Mouse (Mus musculus) embryonic facial prominence, embryonic 14.5 days (tissue): ENCODE data around the gene Serpinb6a. TPM values are rescaled to one million over a fixed set of nuclear protein-coding genes. Genes with fewer than 3 reads are reported as not detected.
A peak's percentile ranks its signal among the peaks of the same experiment; 100 is the strongest.

ENCODE experiments used
- ATAC-seq: fragments of 200-750 bp; cut with Nextera tagmentation; 2 replicates; pipeline ENCODE4 v1.8.0; 2017; ENCODE audit warnings: low read depth, moderate number of reproducible peaks, moderate TSS enrichment
- DNase-seq: peaks from one replicate; pipeline ENCODE4 v3.0.0-alpha.2; 2015; ENCODE audit warnings: low spot score
- H3K27ac ChIP-seq: fragments of 300-500 bp; sonication (generic); replicated peaks from 2 replicates; pipeline ENCODE4 v1.5.1; 2014; ENCODE audit warnings: low read depth, mild to moderate bottlenecking, low read length, moderate library complexity
- H3K27me3 ChIP-seq: fragments of 300-500 bp; sonication (generic); replicated peaks from 2 replicates; pipeline ENCODE4 v1.6.1; 2014; ENCODE audit warnings: low read length; ENCODE audit not compliant: control insufficient read depth, insufficient read depth
- H3K36me3 ChIP-seq: fragments of 300-500 bp; sonication (generic); 2 replicates; pipeline ENCODE4 v1.6.1; 2014; ENCODE audit warnings: low read length, mixed read lengths; ENCODE audit not compliant: control insufficient read depth, insufficient read depth
- H3K4me1 ChIP-seq: fragments of 300-500 bp; sonication (generic); 2 replicates; pipeline ENCODE4 v1.6.1; 2014; ENCODE audit warnings: antibody characterized with exemption, low read length; ENCODE audit not compliant: control insufficient read depth, insufficient read depth
- H3K4me2 ChIP-seq: fragments of 300-500 bp; sonication (generic); 2 replicates; pipeline ENCODE4 v1.6.1; 2014; ENCODE audit warnings: low read depth, mild to moderate bottlenecking, low read length, moderate library complexity, mixed read lengths
- H3K4me3 ChIP-seq: fragments of 300-500 bp; sonication (generic); 2 replicates; pipeline ENCODE4 v1.5.1; 2014; ENCODE audit warnings: low read depth, mild to moderate bottlenecking, low read length
- H3K9ac ChIP-seq: fragments of 300-500 bp; sonication (generic); 2 replicates; pipeline ENCODE4 v1.6.1; 2014; ENCODE audit warnings: low read depth, mild to moderate bottlenecking, low read length, moderate library complexity, mixed read lengths
- H3K9me3 ChIP-seq: fragments of 300-500 bp; sonication (generic); 2 replicates; pipeline ENCODE4 v1.6.1; 2016; ENCODE audit warnings: low read length; ENCODE audit not compliant: control insufficient read depth
- WGBS: fragments of 180-500 bp; shearing (Covaris S2); extraction: QIAGEN DNeasy Blood & Tissue Kit; methylation state at CpG from one replicate; pipeline ENCODE4 v1.1.7; 2014; 5-methylcytosine and 5-hydroxymethylcytosine counted together
- polyA plus RNA-seq: library from polyadenylated mRNA; unstranded; fragments of >200 nt; fragmentation: Nextera tagmentation; extraction: Ambion mirVana; gene quantifications from 2 replicates; pipeline ENCODE4 v1.2.1, GENCODE M21; 2014

The Serpinb6a gene
- polyA plus RNA-seq, 1 experiment from 2014 or later = 86.4 TPM

DNA sequence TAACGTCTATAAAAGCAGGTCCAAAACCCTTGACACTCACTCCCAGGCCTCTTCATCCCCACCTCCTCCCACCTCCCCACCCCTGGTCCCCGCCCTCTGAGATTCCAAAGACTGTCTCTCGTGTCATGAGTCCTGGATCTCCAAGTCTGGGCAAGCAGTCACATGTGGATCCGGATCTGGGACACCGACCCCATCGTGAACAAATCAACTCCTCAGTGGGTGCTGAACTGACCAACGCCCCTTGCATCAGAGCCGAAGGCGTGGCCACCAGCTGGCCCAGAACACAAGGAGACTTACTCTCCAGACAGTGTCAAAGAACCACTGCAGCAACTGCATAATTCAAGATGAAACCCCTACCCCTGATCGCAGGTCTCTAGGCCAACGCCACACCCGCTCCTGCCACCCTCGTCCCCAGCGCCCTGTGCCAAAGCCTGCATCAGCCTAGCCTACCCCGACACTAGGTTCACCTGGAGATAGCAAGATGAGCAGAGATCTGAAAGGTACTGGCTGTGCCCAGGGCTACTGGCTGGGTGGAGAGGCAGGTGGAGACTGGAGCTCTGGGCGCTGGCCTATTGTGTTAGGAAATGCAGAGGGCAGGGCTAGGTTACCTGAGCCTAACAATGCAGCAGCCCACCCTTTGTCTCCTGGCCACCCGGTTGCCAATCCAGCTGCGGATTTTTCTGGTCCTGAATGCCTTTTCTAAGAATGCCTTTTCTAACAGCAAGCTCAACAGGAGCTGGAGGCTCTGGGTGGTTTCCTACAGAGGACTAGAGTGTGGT lies 97.2 kb downstream of the Serpinb6a start, which contains the start of gene Serpinb6c:
Serpinb6c (minus strand) TSS at position 533 of the 779 bp plus-strand sequence.
- Histone ChIP-seq H3K27ac (no peak within 1 kb of the TSS), H3K9ac (no peak within 1 kb of the TSS), H3K4me1 (no peaks in the 10 kb centered on the region), H3K4me2 (no peak within 1 kb of the TSS), H3K36me3 (no peaks in the 10 kb centered on the region), H3K27me3 (no peaks in the 10 kb centered on the region), H3K4me3 (no peak within 1 kb of the TSS), H3K9me3 (no peaks in the 10 kb centered on the region)
- 75% methylated on average over 18 of the region's 18 CpGs for WGBS
- ATAC-seq (0 out of 2 replicates have a peak, but pooled peaks have one; percentile 26), DNase-seq (no peak)

DNA sequence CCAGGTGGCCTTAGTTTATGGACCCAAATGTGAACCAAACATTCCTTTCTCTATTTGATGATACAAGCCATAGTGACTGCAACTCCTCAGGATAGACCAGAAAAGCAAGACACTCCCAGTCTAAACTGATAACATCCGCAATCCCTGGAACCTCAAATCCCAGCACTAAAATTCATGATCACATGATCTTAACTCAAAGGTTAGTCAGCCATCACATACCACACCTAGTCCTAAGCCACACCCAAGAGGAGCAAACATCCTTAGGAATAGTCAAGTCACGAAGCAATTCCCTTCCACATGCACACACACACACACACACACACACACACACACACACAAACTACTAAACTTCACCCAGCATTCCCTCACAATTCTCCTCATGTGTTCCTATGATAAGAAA lies 99.3 kb downstream of the Serpinb6a start:
- ATAC-seq (no peak), DNase-seq (no peak)
- no peaks in the 10 kb centered on the region for H3K9me3 ChIP-seq
- H3K4me3 ChIP-seq = no peak overlapping the region
- H3K4me1 ChIP-seq = no peaks in the 10 kb centered on the region
- no peak overlapping the region for H3K9ac ChIP-seq
- H3K27ac ChIP-seq = no peak overlapping the region
- H3K4me2 ChIP-seq = no peak overlapping the region
- no peaks in the 10 kb centered on the region for H3K36me3 ChIP-seq
- 82% methylated on average over 2 of the region's 2 CpGs for WGBS
- H3K27me3 ChIP-seq = no peaks in the 10 kb centered on the region

DNA sequence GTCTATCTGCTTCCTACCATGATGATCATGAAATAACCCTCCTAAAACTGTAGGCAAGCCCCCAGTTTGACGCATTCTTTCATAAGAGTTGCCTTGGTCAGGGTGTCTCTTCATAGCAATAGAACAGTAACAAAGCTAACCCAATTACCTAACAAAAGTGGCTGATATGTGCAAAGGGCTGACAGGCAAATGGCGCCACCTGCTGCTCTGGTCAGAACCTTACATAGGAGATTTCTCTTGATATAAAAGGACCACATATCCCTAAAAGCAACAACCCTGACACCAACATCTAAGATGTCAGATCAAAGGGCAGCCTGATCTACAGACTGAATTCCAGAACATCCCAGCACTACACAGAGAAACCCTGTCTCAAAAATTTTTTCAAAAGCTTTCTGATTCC lies 108.4 kb downstream of the Serpinb6a start:
- no peak for ATAC-seq
- Histone ChIP-seq H3K4me1 (no peaks in the 10 kb centered on the region), H3K4me3 (no peak overlapping the region), H3K9me3 (no peaks in the 10 kb centered on the region), H3K27ac (no peak overlapping the region), H3K9ac (no peak overlapping the region), H3K4me2 (no peak overlapping the region), H3K36me3 (no peaks in the 10 kb centered on the region), H3K27me3 (no peaks in the 10 kb centered on the region)
- peak; percentile 23 for DNase-seq
- WGBS = 38% methylated on average over 2 of the region's 2 CpGs

Other genes with a start within 250 kb of the Serpinb6a start
- gene Serpinb6e, start 159.4 kb downstream of the Serpinb6a start, polyA plus RNA-seq = not detected in 2 replicates
- gene Serpinb6c, start 97.1 kb downstream of the Serpinb6a start, polyA plus RNA-seq = 0.38 and 0.41 TPM in 2 replicates
- gene Nqo2, start 38.1 kb downstream of the Serpinb6a start, polyA plus RNA-seq = 20.0 and 22.0 TPM in 2 replicates
- 18.1 and 18.8 TPM in 2 replicates for gene Ripk1, start 431 bp downstream of the Serpinb6a start, polyA plus RNA-seq
- 47.2 and 52.6 TPM in 2 replicates for gene Bphl, start 34.8 kb upstream of the Serpinb6a start, polyA plus RNA-seq
- gene Tubb2a, start 75.2 kb upstream of the Serpinb6a start, polyA plus RNA-seq = 268 and 303 TPM in 2 replicates
- gene Tubb2b, start 127.7 kb upstream of the Serpinb6a start, polyA plus RNA-seq = 51.3 and 52.1 TPM in 2 replicates
- 76.0 and 76.5 TPM in 2 replicates for gene Psmg4, start 160.2 kb upstream of the Serpinb6a start, polyA plus RNA-seq